Mouse (Mus musculus) mesoderm, embryonic 11.5 days (tissue): ENCODE results near the gene Psma6.
A peak's percentile ranks its signal among the peaks of the same experiment; 100 is the strongest.

ENCODE experiments used
- DNase-seq: peaks from one replicate; pipeline ENCODE4 v3.0.0-alpha.2; 2012; ENCODE audit warnings: low read depth, low spot score

Gene Psma6

GRCm38 (mm10) chr12:55463992-55464845 lies 80.2 kb downstream of the Psma6 start:
- peak; percentile 57 for DNase-seq

- no peak for DNase-seq
Measured at GRCm38 (mm10) chr12:55464846-55465361, 80.9 kb downstream of the Psma6 start.

GRCm38 (mm10) chr12:55465401-55465983 lies 81.5 kb downstream of the Psma6 start:
- DNase-seq = no peak

GRCm38 (mm10) chr12:55466088-55466701 lies 82.2 kb downstream of the Psma6 start:
- DNase-seq = no peak

- DNase-seq = no peak
Measured at GRCm38 (mm10) chr12:55466816-55467215, 82.8 kb downstream of the Psma6 start.

- DNase-seq = no peak
Measured at GRCm38 (mm10) chr12:55467331-55468180, 83.5 kb downstream of the Psma6 start.
